Mouse (Mus musculus): ENCODE measurements at regions not wholly inside any gene's neighbourhood (a gene's known extent, or its start where the extent isn't known, plus 50 kb on each side); places are given as distances from the start of the nearest gene placed in this dataset.

GRCm38 (mm10) chr11:113096209-113096608 is 314.2 kb downstream of the Sox9 start:
- no peak for DNase-seq

DNA sequence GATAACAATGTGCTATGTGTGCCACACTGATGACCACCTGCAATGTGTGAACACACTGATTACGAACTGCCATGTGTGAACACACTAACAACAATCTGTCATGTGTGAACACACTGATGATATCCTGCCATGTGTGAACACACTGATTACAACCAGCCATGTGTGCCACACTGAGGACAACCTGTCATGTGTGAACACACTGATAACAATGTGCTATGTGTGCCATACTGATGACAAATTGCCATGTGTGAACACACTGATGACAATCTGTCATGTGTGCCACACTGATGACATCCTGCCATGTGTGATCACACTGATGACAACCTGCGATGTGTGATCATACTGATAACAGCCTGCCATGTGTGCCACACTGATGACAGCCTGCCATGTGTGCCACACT is 316.3 kb downstream of the Sox9 start:
- DNase-seq, result no peak

DNA sequence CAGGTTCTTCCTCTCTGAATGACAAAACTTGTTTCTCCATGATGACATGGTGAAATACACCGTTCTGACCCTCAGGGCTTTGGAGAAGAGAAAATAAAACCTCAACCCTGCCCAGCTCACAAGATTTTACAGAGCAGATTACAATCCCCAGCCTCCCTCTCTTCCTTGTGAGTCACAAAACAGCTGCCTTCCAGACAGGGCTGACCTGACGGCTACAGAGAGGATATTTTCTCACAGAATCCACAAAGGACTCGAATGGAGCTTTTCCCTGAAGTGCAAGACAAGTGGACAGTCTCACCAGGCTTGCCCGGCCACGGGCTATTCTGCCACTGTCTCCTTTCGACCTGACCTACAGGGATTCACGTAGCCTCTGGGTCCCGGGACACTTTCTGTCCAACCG is 318.8 kb downstream of the Sox9 start:
- no peak for DNase-seq

- DNase-seq, result no peak
Observed at GRCm38 (mm10) chr11:113101534-113101933, 319.5 kb downstream of the Sox9 start.

GRCm38 (mm10) chr11:113103161-113103845 is 321.3 kb downstream of the Sox9 start:
- no peak for DNase-seq

GRCm38 (mm10) chr11:113105371-113105770 is 323.3 kb downstream of the Sox9 start:
- no peak for DNase-seq

- no peak for DNase-seq
Observed at GRCm38 (mm10) chr11:113107205-113107844, 325.3 kb downstream of the Sox9 start.

- no peak for DNase-seq
Observed at GRCm38 (mm10) chr11:113107966-113108699, 326.1 kb downstream of the Sox9 start.

GRCm38 (mm10) chr11:113109096-113109495 is 327.1 kb downstream of the Sox9 start:
- no peak for DNase-seq

- no peak for DNase-seq
Observed at GRCm38 (mm10) chr11:113113220-113113817, 331.3 kb downstream of the Sox9 start.

- no peak for DNase-seq
Observed at GRCm38 (mm10) chr11:113117179-113117898, 335.3 kb downstream of the Sox9 start.

GRCm38 (mm10) chr11:113120570-113120969 is 338.5 kb downstream of the Sox9 start:
- no peak for DNase-seq

DNA sequence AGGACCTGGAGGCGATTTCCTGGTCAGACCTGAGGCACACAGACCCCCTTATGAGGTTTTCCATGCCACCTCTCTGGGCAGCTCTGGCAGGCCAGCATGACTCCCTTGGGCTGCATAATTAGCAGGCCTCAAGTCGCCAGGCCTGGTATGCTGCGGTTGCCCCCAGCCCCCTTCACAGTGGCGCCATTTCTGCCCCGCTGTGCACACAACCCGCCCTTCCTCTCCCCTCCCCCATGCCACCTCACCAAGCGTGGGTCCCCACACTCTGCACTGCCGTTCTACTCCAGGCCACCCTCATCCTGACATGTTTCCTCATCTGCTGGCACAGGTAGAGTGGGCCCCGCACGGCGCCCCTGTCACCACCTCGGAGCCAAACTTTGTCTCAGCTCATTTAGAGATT is 339.3 kb downstream of the Sox9 start:
- DNase-seq, result no peak

DNA sequence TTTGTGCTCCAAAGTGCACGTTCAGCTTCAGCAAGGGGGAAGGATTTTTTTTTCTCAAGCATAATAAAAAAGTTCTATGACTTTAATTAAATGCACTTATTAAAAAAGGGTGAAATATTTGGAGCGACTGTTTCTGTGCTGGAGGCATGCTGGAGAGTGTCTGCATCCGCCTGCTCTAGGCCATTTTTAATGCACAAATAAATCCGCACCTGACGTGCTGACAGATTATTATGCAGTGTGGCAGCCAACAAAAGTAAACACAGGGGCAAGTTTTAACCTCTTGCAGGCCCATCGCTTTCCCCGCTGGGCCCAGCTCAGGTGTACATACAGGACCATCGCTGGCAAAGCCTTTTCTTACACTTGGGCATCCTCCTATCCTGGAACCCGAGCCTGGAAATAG is 340.1 kb downstream of the Sox9 start:
- DNase-seq, result no peak

GRCm38 (mm10) chr11:113122964-113123363 is 340.9 kb downstream of the Sox9 start:
- DNase-seq, result no peak

- DNase-seq, result no peak
Observed at GRCm38 (mm10) chr11:113125832-113126231, 343.8 kb downstream of the Sox9 start.

DNA sequence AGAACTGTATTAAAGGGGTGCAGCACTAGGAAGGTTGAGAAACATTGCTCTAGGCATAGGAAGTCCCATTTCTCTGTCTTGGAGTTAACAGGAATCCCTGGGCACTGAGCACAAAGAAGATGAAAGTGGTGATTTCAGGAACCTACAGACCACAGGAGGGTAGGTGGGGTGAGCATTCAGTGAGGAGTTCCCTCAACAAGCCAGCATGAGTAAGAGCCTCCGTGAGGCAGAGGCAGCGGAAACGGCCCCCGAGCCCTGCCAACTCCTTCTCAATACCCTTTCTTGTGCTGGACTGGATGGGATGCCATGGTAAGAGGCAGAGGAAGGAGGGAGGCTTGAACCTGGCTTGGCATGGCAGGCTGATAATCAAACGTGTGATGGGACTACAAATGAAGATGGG is 347.2 kb downstream of the Sox9 start:
- no peak for DNase-seq

- no peak for DNase-seq
Observed at GRCm38 (mm10) chr11:113129975-113130374, 348.0 kb downstream of the Sox9 start.

GRCm38 (mm10) chr11:113132078-113133064 is 350.3 kb downstream of the Sox9 start:
- DNase-seq, result no peak

DNA sequence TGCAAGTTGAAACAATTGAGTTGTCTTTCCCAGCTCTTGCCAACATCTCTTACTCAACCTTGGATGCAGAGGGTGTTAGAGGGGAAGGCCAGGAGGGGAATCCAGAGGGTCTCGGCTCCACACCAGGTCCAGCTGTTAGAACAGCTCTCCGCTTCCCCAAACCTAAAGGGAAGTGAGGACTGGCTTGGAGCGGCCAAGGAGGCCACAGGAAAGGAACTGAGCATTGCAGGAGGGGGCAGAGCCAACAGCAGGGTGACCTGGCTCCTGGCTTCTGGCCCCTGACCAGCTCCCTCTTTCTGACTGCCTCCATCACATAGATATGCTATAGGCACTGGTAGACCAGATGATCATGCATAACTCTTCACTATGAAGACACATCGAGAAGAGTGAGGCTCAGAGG is 351.4 kb downstream of the Sox9 start:
- DNase-seq, result no peak

DNA sequence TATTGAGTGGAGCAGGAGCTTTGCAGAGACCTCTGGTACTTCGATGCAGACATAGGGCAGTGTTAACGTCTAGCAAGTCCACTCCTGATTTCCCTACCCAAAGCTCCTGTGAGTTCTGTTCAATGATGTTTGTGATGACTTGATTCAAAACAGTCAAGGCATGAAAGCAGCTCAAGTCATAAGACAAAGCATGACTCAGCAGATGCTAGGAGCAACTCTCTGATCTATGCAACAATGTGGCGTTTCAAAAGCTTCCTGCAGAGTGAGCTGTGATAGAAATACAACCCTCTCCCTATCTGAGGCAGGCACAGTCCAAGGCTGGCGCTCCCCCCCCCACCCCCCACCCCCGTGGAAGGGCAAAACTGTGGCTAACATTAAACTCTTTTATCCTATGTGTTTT is 353.2 kb downstream of the Sox9 start:
- no peak for DNase-seq

DNA sequence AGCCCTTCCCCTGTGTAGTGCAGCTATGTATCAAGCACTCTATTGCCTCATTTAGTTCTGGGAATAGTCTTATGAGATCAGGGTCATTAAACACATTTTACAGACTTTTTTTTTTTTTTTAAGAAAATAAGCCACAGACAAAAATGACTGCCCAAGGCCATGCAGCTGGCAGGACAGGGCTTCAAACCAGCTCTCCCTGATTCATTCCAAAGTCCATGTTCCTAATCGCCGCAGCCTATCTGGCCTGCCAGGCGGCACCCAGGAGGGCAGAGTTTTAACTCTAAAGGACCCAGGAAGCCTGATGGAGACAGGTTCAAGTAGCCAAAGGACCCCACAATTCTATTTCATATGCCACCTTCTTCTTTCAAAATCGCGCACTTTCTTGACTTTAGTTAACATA is 356.4 kb downstream of the Sox9 start:
- no peak for DNase-seq
